Mouse (Mus musculus) embryo, embryonic 11.5 days (tissue): Measurements from ENCODE around the gene Wnt8b.

ENCODE experiments used
- DNase-seq: peaks from one replicate; pipeline ENCODE4 v3.0.0-alpha.2; 2012; ENCODE audit warnings: low read depth, low spot score

Wnt8b gene

DNA sequence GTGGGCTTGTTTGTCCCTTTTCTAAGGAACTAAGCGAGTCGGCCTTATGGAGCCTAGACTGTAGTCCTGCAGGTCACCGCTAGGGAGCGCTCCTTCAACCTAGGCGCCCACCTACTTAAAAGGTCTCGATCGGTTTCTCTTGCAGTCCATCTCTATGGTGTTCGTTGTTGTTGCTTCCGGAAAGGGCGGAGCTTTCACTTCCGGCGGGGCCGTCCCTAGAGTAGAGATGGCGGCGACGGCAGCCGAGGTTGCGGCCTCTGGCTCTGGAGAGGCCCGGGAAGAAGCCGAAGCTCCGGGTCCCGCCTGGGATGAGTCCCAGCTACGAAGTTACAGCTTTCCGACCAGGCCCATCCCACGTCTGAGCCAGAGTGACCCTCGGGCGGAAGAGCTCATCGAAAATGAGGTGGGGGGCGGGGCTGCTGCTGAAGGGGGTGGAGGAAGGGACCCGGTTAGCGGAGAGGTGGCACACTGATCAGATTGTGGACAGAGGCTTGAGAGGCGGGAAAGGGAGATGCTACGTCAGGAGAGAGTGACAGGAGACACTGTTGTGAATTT, 69.5 kb downstream of the Wnt8b start, which contains the start of gene Hif1an:
TSS of gene Hif1an (plus strand) at position 199 of the 555 bp plus-strand sequence.
- DNase-seq = peak; percentile 93
